Mouse (Mus musculus) cerebellum, adult 2 months (tissue): ENCODE measurements around the gene Emilin2.

Experiments used
- CTCF ChIP-seq: fragments of 200-500 bp; IDR thresholded peaks from 2 replicates; pipeline ENCODE4 v1.5.1; 2011; ENCODE audit warnings: low read depth, mild to moderate bottlenecking, control low read depth, low read length, moderate library complexity, borderline replicate concordance; ENCODE audit not compliant: insufficient read depth
- POLR2A ChIP-seq: fragments of 200-500 bp; IDR thresholded peaks from 2 replicates; pipeline ENCODE4 v1.6.1; 2011; ENCODE audit warnings: low read length, control low read depth, borderline replicate concordance; ENCODE audit not compliant: insufficient read depth

DNA sequence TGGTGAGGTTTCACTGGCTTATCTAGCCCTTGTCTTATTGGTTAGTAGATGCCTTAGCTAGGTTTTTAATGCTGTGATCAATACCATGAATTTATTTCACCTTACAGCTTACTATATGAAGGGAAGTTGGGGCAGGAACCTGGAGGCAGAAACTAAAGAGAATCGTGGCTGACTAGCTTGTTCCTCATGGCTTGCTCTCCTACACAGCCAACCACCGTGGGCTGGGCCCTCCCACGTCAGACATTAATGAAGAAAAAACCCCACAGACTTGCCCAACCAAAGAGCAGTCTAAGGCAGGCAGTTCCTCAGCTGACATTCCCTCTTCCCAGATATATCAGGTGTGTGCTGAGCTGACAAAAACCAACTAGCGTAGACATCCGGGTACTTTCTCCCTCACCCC is 88.1 kb downstream of the Emilin2 start:
- TF ChIP-seq CTCF, result no peak
- no peak for TF ChIP-seq POLR2A
